Mouse (Mus musculus): Measurements from ENCODE around the gene AI481877.
"Not testable (repeated sequence)": the region's sequence is repeated elsewhere in the genome, so short reads cannot be mapped to it uniquely, and the experiment has no call there.

AI481877 gene

DNA sequence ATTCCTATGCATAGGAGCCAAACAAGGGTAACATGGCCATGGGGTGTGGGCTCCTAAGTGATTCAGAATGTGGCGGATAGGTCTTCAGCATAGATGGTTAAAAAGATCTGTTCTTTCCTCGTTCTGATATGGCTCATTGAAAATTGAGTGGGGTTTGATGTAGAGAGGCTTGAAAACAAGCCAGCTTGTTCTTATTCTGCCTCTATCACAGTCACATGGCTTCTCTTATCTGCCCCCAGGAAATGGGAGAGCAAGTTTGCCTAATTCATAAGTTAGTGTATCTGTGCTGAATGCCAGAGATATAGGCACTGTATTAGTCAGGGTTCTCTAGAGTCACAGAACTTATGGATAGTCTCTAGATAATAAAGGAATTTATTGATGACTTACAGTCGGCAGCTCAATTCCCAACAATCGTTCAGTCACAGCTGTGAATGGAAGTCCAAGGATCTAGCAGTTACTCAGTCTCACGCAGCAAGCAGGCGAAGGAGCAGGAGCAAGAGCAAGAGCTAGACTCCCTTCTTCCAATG lies at the start of gene AI481877:
Gene AI481877 (minus strand): TSS at position 477 of the 527 bp plus-strand sequence.
- DNase-seq (ENCODE audit: low spot score in 2 of 2): not testable (repeated sequence)

DNA sequence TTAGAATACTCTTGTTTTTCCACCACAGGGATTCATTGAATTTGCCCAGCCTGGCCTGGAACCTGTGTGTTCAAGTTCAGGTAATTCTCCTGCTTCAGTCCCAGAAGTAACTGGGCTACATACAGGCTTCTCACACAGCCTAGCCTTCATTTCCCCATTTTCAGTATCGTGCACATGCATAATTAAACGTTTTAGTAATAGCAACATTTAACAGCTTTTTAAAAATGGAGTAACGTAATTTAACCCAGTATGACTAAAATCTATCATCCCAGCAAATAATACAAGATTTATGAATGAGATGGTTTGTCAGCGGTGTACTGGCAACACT lies 49.7 kb upstream of the AI481877 start:
- no peak for DNase-seq (ENCODE audit: low spot score in 2 of 2)

DNA sequence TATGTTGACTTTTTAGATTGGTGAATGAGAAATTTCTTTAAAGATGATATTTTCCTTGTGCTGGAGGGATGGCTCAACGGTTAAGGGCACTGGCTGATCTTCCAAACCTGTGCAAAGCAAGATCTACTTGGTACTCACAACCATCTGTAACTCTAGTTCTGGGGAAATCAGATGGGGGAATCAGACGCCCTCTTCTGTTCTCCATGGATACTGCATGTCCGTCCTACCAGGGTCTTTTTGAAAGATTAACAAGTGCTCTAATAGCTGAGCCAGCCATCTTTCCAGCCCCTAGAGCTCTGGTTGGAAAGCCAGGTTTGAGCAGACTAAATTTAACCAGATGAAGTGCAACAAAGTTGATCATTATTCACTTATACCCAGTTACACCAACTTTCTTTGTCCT lies 48.5 kb upstream of the AI481877 start:
- peak; percentile 41 to 44 for DNase-seq (ENCODE audit: low spot score in 2 of 2)

DNA sequence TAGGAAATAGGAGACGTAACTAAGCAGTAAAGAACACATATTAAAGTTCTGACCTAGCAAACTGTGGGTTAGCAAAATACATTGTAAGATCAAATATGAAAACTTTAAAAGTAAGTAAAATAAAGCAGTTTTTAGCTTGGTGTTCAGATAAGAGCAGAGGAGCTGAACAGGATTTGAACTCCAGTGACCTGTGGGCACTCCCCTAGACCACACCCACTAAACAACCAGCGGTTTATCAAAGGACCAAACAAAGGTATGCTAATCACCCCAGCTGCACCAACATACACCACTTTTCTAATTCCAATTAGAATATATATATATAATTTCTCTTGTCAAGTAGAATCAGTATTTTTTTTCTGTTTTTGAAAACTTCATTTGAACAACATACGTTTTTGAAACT lies 46.9 kb upstream of the AI481877 start:
- DNase-seq (ENCODE audit: low spot score in 2 of 2): no peak

DNA sequence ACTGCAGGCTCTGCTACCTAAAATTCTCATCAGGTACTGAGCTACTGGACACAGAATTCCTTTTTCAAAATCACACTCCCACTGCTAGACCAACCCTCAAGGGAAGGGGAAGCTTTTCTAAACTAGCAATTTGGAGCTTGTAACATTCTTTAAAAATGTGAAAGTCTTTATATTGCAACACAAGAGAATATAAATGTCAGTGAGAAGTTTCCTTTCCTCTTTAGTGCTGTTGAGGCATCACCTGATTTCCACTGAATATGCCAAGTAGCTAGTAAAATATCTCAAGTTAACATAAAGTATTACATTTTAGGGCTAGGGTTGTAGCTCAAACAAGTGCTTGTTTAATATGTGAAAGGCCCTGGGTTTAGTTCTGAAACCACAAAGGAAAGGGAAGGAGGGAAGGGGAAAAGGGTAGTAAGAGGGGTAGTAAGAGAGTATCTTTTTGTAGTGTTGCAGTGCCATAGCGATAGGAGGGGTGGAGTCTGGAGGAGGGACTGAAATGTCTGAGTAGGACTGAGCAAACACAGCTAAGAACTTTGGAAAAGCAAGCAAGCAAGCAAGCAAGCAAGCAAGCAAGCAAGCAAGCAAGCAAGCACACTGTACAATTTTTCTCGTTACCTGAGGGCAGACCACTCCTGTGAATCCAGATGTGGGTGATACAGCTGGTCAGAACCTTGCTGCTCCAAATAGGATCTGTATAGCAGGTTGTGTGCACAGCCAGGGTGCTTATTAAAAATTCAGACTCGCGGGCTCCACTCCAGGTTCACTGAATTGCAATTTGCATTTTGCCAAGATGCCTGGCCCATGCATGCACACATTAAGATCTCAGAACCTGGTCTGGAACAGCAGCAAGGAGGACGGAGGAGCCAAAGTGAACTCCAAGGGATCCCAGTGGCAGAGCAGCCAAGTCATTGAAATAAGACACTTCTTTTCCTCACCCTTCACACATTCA lies 42.8 kb upstream of the AI481877 start:
- DNase-seq (ENCODE audit: low spot score in 2 of 2): no peak

DNA sequence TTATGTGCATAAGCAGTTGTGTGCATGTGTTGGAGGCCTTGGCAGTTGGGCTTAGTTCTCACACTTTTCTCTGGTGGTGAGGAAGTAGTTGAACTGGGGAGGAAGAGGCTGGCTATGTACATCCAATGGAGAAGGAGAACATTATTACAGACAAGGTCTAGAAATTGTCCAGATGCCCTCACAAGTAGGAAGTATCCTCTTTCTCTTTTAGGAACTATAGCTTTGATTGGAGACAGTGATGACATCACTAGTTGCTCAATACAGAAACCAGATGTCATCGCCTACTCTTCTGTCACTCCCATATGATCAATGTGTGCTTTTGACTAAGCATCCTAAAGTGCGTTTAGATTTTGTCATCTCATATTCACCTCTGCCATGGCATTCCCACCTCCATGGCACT lies 38.8 kb upstream of the AI481877 start:
- DNase-seq (ENCODE audit: low spot score in 2 of 2): no peak

DNA sequence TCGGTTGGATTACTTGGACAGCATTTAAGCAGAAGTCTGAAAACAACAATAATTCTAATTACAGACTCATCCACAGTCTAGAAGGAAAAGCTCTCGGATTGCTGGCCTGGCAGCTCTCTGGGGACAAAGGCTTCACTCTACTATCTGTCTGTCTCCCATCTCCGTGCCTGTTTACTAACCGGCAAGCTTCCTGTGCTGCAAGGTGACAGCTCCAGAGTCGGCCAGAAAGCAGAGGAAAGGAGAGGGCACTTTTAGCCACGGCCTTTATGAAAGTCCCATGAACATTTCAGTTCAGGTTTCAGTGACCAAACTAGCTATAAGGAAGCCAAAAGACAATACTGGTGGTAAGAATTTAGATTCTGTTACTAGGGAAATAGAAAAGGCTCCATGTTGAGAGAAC lies 37.1 kb upstream of the AI481877 start:
- no peak for DNase-seq (ENCODE audit: low spot score in 2 of 2)

DNA sequence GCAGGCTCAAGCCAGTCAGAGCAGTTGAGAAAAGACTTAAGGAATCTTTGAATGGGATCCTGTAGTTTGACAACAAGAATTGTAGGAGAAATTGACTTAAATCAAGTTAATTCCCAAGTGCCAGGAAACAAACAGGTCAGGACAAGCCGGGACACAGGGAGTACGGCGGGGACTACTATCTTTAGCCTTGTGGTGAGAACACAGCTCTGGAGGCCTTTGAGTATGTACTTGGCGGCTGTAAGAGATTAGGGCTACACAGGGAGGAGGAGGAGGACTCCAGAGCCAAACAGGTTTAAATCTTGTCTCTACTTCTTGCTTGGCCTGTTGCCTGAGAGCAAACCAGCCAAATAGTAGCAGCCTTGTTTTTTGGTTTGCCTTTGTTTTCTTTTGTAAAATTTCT lies 36.2 kb upstream of the AI481877 start:
- DNase-seq (ENCODE audit: low spot score in 2 of 2): no peak

DNA sequence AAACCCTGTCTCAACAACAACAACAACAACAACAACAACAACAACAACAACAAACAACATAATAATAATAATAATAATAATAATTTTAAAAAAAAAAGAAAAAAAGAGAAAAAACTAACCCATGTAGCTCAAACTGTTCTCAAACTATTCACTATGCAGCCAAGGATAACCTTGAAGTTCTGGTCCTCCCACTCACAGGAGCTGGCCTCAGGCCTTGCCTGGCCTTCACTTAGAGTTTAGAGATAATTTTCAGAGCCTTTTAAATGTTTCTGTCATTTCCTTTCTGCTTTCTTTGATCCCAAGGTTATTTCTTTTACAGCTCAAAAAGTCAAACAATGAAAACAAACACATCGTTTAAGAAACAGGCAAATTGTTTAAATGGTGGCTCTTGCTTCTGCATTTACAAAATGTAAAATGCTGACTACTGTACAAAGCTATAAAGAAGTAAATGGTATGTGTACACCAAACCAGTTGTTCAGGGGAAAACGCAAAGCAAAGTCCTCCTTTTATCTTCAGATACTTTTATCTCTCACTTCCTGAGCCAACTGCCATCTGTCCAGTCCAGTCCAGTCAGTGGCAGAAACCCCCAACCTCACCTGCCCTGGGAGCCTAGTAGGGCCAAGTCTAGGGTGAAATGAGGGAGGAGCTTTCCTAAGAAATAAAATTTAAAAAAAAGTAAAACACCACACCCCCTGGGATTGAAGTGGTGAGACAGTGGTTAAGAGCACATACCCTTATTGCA lies 34.6 kb upstream of the AI481877 start:
- DNase-seq (ENCODE audit: low spot score in 2 of 2): no peak

DNA sequence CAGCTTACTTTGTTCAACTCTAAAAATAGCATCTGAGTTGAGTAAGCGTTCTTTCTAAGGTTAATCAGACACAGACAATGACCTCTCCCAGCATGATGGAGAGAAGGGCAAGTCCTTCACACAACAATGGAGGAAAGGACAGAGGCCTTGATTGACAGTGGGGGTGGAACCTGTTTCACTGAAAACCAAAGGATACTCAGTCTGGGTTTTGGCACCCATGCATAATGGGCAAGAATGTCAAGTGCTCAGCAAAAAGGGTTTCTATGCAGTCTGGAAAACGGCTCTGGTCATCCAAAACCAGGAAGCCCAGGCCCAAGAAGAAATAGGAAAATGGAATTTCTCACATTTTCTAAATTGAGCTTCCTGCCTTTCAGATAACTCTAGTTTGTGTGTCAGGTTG lies 33.8 kb upstream of the AI481877 start:
- DNase-seq (ENCODE audit: low spot score in 2 of 2): no peak

DNA sequence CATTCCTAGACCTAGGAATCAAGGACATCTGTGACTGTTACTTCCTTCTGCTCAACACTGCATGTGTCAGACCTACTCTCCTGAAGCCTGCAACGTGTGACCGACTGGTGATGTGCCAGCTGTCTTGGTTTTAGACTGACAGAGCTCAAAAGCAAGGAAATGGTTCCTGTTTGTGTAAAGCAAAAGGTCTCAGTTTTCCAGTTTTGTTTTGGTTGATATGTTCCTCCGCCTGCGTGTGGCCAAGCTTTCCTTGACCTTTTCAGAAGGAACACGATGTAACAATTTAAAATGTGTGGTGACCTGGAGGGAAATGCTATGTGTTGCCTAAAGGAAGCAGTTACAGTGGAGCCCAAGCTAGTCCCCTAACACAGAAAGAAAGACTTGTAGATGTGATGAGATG lies 31.2 kb upstream of the AI481877 start:
- DNase-seq (ENCODE audit: low spot score in 2 of 2): no peak

DNA sequence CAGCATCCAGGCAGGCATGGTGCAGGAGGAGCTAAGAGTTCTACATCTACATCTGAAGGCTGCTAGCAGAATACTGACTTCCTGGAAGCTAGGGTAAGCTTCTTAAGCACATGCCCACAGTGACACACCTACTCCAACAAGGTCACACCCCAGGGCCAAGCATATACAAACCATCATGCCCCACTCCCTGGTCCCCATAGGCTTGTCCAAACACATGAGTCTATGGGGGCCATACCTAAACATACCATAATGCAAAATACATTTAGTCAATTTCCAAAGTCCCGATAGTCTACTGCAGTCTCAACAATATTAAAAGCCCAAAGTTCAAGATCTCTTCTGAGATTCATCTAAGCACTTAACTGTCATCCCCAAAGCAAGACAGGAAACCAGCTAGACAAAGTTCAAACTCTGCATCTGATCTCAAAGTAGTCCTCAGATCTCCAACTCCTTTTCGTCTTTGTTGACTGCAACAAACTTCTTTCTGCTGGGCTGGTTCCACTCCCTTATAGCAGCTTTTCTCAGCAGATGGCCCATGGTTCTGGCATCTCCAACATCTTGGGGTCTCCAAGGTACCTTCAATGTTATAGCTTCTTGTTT lies 28.6 kb upstream of the AI481877 start:
- DNase-seq (ENCODE audit: low spot score in 2 of 2): no peak

DNA sequence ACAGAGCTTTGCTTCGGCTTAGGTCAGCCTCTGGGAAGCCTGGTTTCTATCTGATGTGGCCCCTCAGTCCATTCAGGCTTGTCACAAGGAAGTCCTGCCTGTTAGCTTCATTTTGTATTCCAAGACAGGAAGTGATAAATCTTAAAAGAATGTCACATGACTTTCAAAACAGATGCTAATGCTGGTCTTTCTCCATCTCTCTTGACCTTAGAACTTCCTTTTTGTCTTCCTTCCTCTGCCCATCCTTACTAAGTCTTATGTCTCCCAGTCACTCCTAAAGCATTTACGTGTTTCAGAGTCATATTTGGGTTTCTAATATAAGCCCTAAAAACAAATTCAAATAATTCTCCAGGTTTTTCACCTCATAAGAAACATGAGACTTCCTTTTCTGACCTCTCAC lies 25.3 kb upstream of the AI481877 start:
- no peak for DNase-seq (ENCODE audit: low spot score in 2 of 2)

DNA sequence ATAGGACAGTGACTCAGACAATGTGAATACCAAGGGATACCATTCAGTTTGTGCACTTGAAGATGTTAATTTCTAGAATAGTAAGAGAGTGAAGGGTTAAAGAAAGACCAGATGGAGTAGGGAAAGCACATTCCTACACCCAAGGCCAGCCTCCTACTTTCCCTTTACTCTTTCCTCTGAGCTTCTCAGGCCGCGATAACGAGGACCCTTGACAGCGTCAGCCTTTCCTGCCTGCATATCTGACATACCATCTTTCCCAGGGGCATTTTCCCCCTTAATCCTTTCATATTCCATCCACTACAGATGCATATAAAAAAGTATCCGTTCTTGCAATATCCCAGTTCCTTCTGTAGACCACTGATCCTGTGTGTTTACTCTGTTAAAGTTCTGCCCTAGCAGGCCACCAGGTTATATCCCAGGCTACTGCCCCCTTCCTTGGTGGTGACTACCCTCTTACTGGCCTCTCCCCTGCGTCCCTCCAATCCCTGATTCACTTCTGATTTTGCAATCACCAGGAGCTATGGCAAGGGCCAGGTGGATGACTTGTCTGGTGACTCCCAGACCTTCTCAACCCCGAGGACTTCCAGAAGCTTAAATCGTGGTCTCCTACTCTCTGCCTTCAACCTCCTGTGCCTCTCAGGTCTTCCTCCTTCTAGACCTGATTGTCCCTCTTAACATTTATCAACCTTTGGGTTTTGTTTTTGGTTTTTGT lies 22.3 kb upstream of the AI481877 start:
- DNase-seq (ENCODE audit: low spot score in 2 of 2): no peak

DNA sequence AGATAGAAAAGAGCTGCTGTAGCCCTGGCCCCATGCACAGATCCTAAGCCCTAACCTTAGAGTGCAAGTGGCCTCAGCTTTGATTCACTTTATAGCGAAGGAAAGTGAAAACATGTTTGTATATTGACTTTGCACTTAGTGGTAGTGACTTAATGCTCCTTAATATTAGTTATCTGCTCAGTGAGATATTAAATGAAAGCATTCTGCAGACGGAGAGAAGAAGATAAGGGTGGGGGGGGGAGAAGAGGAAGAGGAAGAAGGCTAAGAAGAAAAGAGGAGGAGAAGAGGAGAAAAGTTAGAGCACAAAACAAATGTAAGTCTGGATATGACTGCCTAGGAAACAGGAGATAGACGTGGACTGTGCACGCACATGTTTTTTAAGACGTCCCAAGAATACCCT lies 21.5 kb upstream of the AI481877 start:
- DNase-seq (ENCODE audit: low spot score in 2 of 2): no peak

DNA sequence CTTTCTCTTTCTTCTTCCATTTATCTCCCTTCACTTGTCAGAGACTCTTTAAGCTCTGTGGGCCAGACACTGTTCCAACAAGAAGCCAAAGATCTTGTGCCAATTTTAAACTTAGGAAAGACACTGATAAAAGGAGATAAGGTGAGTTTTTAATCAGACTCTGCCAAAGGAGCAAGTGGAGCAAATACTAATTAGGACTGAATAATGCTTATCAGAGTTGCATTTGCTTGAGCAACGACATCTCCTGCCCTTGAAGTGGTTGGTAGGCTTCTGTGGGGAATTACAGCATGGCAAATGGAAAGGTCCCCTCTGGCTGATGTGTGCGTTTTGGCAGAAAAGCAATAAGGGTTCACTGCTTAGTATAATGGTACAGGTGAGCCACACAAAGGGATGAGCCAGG lies 18.9 kb upstream of the AI481877 start:
- no peak for DNase-seq (ENCODE audit: low spot score in 2 of 2)

DNA sequence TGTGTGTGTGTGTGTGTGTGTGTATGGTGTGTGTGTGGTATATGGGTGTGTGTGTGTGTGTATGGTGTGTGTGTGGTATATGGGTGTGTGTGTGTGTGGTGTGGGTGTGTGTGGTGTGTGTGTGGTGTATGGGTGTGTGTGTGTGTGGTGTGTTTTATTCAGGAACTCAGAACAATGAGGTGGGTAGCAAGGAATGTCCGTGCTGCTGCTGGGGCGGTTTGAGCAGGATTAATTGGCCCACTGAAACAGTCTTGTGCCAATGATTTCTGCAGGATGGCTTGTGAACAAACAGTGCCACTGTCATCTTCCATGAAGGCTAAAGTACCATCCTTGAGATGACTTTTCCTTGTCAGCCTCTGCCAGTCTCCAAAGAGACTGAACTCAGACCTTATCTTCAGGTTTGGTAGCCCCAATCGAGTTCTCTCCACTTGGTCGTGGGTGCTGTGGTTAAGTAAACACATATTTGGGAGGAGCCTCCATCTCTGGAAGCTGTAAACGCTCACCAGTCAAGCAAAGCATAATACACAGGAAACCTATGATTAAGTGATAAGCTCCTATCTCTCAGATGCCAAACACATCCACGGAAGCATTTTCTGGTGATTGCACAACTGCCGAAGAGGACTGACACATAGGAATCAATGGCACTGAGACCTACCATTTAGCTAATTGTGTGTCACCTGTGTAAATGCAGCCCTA lies 18.3 kb upstream of the AI481877 start:
- no peak for DNase-seq (ENCODE audit: low spot score in 2 of 2)

DNA sequence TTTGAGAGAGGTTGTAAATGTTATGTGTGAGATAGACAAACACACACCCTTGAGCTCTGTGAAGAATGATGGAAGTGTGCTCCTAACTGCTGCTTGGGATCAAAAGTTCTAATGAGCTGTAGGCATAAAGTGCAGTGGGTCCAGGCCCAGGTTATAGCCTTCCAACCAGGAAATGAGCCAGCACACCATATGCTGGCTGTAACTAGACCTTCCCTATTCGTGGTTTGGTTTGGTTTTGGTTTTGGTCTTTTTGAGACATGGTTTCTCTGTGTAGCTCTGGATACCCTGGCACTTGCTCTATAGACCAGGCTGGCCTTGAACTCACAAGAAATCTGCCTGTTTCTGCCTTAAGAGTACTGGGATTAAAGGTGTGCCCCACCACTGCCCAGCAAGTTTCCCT lies 13.2 kb upstream of the AI481877 start:
- DNase-seq (ENCODE audit: low spot score in 2 of 2): no peak

DNA sequence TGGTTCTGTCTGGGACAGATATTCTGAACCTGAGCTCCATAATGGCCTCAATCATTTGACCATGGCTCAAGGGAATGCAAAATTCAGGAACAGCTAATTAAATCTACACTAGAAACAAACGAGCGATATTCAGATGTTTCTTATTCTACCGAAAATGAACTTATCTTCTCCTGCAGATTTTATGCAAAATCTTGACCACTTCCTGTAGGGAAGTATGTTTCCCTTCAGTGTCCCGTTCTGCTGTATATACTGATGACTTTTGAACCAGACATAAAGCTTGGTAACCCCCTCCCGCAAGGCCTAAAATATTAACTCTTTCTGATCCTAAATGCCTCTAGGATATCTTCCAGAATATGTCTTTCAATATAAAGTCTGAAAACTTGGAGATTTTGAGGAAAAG lies 12.1 kb upstream of the AI481877 start:
- no peak for DNase-seq (ENCODE audit: low spot score in 2 of 2)

DNA sequence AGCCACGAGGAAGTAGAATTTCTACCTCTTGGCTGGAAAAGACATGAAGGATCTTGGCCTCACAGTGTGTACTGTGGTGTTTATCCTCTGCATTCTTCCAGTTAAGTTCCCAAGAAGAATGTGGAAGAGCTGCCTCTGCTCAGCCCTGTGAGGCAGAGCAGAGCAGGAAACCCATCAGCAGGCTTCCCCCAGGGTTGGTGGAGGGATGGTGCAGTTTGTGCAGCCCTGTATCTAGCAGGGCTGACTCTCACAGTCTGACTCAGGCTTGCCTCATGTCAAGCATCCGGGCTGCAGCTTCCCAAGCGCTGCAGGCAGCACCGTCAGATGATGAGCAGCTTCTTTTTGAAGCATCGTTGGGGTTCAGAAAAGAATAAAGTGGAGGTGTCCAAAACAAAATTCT lies 10.3 kb upstream of the AI481877 start:
- DNase-seq (ENCODE audit: low spot score in 2 of 2): no peak

DNA sequence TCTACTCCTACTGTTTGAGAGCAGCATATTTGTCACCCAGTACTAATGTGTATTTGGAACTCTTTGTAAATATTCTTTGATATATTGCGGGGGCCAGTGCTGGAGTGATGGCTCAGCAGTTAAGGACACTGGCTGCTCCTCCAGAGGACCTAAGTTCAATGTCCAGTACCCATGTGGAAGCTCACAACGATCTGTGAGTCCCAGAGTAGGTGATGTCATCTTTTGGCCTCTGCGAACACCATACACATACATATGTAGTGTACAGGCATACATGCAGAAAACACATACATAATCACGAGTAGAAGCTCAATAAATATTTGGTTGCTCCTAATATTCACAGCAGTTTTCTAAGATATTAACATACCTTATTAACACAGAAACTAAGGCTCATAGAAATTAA lies 9.8 kb downstream of the AI481877 start:
- no peak for DNase-seq (ENCODE audit: low spot score in 2 of 2)
